Mouse (Mus musculus): ENCODE measurements around the gene Mlxip.

Mlxip gene

DNA sequence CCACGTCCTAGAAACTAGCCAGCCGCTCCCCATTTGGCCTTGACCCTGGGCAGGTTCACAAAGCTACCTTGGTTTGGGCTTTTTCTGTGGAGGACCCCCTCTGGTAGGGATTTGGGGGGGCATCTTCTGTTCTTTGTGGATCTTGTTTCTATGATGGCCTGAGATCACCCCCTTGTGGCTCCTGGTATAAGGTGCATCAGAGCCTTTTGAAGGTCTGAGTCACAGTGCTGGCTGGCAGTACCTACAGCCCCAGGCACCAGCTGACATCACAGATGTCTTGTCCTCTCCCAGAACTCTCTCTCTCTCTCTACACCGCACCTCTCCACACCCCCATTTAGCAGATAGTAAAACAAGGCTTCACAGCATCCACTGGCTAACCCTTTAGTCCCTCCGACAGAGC lies 105.1 kb downstream of the Mlxip start:
- in situ Hi-C loops (cut with MboI; ENCODE audit: low sequenced_read_pairs): loop anchor here (5.0 kb wide), 1 partner anchor 42 kb away; no protein-coding TSS in a partner anchor

GRCm38 (mm10) chr5:123501973-123502372 lies 107.4 kb downstream of the Mlxip start:
- in situ Hi-C loops (cut with MboI; ENCODE audit: low sequenced_read_pairs): no loop called here

All from CH12F3 (cell line).